Mouse (Mus musculus): Measurements from ENCODE around the gene Syt16. TPM values are rescaled to one million over a fixed set of nuclear protein-coding genes. Genes with fewer than 3 reads are reported as not detected.

Syt16 gene
- polyA plus RNA-seq, 1 experiment from 2014 or later = 3.8 TPM

DNA sequence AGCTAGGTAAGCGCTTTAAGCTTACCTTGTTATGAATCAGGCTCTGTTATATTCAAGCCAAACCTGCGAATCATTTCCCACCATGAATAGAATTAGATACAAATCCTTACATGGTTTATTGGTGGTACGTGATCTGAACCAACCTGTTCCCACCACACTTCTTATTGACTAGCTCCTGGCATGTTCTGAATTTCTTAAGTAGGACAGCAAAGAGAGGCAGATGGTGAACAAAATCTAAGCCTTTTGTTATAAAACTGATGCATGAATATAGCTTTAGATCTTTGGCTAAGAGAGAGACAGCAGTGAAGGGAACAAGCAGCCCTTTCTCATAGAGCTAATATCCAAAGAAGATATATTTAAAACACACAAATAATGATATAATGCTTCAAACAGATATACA, 83.7 kb downstream of the Syt16 start:
- H3K27ac ChIP-seq = no peak overlapping the region
- H3K9me3 ChIP-seq = no peaks in the 10 kb centered on the region
- no peaks in the 10 kb centered on the region for H3K27me3 ChIP-seq
- 84% methylated on average over 3 of the region's 3 CpGs for WGBS
- no peaks in the 10 kb centered on the region for H3K4me1 ChIP-seq
- no peak for ATAC-seq (ENCODE audit: insufficient number of reproducible peaks, low FRiP score, low TSS enrichment, low read depth)
- H3K36me3 ChIP-seq = no peaks in the 10 kb centered on the region
- no peak overlapping the region for H3K4me3 ChIP-seq
- no peak overlapping the region for H3K4me2 ChIP-seq
- no peak overlapping the region for H3K9ac ChIP-seq

DNA sequence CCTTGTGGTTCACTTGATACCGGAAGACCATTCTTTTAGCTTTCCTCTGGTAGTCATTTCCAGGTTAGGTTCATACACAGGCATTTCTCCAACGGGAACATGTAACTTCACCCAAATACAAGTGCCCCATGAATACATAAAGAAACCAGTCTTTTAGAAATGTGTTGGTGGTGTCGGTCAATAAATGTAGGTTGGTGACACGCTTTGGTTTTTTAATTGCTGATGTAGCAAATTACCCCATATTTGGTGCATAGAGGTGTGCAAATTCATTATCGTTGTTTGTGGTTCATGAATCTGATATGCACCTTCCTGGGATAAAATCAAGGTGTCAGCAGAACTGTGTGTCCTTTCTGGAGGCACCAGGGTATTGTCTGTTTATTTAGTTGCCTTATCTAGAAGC, 86.9 kb downstream of the Syt16 start:
- WGBS = 87% methylated on average over 5 of the region's 5 CpGs
- Histone ChIP-seq H3K4me1 (no peaks in the 10 kb centered on the region), H3K4me3 (no peak overlapping the region), H3K9ac (no peak overlapping the region), H3K27me3 (no peaks in the 10 kb centered on the region), H3K36me3 (no peaks in the 10 kb centered on the region), H3K27ac (no peak overlapping the region), H3K9me3 (no peaks in the 10 kb centered on the region), H3K4me2 (no peak overlapping the region)
- no peak for ATAC-seq (ENCODE audit: insufficient number of reproducible peaks, low FRiP score, low TSS enrichment, low read depth)

DNA sequence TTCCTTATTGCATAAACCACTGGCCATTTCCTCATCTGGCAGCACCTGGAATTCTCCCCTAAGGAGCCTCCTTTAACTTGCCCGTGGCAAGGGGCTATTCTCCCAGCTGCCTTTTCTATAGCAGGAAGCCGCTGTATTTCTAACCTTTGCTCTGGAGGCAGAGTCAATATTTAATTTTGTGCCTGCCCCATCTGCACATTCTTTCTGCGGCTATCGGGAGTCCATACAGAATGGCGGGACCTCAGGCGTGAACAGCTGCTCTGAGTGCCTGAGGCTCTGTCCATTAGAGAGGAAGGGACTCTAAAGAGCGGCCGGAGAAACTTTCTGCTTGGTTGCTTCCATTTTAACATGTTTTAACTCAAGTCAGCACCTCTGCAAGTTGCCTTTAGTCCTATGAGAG, 89.6 kb downstream of the Syt16 start:
- WGBS = 65% methylated on average over 8 of the region's 8 CpGs
- H3K36me3 ChIP-seq = no peaks in the 10 kb centered on the region
- no peak overlapping the region for H3K4me2 ChIP-seq
- H3K9ac ChIP-seq = no peak overlapping the region
- H3K4me1 ChIP-seq = no peaks in the 10 kb centered on the region
- H3K27me3 ChIP-seq = no peaks in the 10 kb centered on the region
- no peaks in the 10 kb centered on the region for H3K9me3 ChIP-seq
- H3K4me3 ChIP-seq = no peak overlapping the region
- H3K27ac ChIP-seq = no peak overlapping the region
- ATAC-seq (ENCODE audit: insufficient number of reproducible peaks, low FRiP score, low TSS enrichment, low read depth) = no peak

DNA sequence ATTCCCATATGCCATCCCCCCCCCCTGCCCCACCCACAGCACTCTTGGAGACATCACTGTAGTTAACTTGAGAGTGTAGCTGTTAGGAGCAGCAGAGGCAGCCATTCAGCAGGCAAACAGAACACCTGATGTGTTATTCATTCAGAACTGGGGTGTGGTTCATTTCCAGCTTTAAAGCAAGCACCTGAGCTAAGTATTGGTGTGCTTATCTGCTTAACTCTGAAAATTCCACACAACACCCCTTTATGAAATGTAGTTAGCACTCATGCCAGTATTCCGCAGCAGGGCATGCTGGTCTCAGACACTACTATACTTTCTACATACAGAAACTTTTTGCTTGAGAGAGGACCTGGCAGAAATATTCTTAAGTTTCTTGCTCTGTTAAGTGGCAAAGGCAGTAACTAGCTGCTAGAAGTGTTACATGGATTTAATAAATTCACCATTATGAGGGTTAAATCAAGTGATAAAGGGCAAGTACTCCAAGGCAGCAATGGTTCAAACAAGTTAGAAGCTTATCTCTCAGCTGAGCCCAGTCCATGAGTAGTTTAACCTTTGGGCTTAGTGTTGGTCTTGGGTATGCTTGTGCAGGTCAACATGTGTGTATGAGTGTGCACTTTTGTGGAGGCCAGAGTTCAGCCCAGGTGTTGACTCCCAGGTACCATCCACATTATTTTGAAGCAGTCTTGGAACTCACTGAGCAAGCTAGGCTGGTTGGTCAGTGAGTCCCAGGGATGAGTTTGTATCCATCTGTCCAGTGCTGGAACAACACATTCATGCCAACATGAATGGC, 92.1 kb downstream of the Syt16 start:
- H3K9ac ChIP-seq = no peak overlapping the region
- H3K36me3 ChIP-seq = no peaks in the 10 kb centered on the region
- H3K27me3 ChIP-seq = no peaks in the 10 kb centered on the region
- no peak overlapping the region for H3K4me2 ChIP-seq
- no peak for ATAC-seq (ENCODE audit: insufficient number of reproducible peaks, low FRiP score, low TSS enrichment, low read depth)
- no peaks in the 10 kb centered on the region for H3K4me1 ChIP-seq
- no peak overlapping the region for H3K27ac ChIP-seq
- WGBS = 90% methylated on average over 1 of the region's 1 CpGs
- no peaks in the 10 kb centered on the region for H3K9me3 ChIP-seq
- H3K4me3 ChIP-seq = no peak overlapping the region

DNA sequence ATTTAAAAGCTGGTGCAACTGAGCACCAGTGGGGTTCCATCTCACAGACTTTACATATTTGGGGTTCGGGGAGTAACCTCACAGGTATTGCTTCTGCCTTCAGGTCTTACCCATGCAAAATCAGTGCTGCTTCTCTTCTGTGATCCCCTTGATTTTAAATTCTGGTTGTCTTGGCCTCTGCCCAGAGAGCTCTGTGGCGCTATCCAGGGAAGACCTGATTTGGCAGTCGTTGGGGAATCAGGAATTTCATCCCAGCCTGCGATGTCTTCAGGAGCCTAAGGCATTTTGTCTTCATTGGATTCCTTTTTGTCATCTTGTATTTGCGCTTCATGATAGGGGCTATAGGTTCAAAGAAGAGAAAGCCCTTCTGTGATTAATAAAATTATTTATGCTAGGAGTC, 95.1 kb downstream of the Syt16 start:
- no peak for ATAC-seq (ENCODE audit: insufficient number of reproducible peaks, low FRiP score, low TSS enrichment, low read depth)
- Histone ChIP-seq H3K4me1 (no peaks in the 10 kb centered on the region), H3K9me3 (no peaks in the 10 kb centered on the region), H3K27me3 (no peaks in the 10 kb centered on the region), H3K4me2 (no peak overlapping the region), H3K9ac (no peak overlapping the region), H3K4me3 (no peak overlapping the region), H3K27ac (no peak overlapping the region), H3K36me3 (no peaks in the 10 kb centered on the region)
- WGBS = 69% methylated on average over 5 of the region's 5 CpGs

DNA sequence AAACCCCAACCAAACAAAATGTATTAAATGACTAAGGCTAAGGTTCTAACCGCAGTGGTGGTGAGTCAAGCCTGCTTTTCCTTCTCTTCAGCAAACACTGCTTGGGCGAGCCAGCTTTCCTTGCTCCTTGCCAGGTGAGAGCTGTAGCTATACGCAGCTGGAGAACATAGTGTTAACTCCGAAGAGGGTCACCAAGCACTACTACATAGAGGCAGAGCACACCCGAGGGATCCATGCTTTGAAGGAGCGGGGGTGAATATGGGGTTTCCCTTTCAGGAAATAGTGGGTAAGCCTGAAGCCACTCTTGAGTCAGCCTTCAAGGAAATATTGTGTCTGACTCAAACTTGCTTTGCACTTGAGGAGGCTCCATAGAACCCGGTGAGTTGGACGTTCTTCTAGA, 95.6 kb downstream of the Syt16 start:
- no peaks in the 10 kb centered on the region for H3K27me3 ChIP-seq
- no peak overlapping the region for H3K4me3 ChIP-seq
- H3K9me3 ChIP-seq = no peaks in the 10 kb centered on the region
- no peaks in the 10 kb centered on the region for H3K4me1 ChIP-seq
- H3K27ac ChIP-seq = no peak overlapping the region
- no peaks in the 10 kb centered on the region for H3K36me3 ChIP-seq
- no peak for ATAC-seq (ENCODE audit: insufficient number of reproducible peaks, low FRiP score, low TSS enrichment, low read depth)
- no peak overlapping the region for H3K9ac ChIP-seq
- WGBS = 78% methylated on average over 8 of the region's 8 CpGs
- no peak overlapping the region for H3K4me2 ChIP-seq

DNA sequence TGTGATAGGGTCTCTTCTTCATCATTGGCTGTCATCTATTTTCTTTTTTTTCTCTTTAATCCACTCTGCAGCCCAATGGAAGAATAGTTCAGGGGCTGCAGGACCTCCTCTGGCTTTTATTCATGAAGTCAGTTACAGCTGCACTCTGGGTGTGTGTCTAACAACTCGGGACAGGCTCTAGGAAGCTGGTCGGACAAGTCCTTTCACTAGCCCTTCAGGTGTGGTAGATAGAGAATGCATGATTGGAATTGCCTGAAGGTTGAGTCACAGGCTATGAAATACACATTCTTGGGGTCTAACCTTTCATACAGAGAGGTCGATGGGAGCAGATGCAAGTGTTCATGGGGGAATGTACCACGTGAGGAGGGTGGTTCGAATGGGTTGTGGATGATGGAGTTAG, 97.2 kb downstream of the Syt16 start:
- H3K36me3 ChIP-seq = no peaks in the 10 kb centered on the region
- H3K9ac ChIP-seq = no peak overlapping the region
- no peak overlapping the region for H3K27ac ChIP-seq
- ATAC-seq (ENCODE audit: insufficient number of reproducible peaks, low FRiP score, low TSS enrichment, low read depth) = no peak
- no peak overlapping the region for H3K4me2 ChIP-seq
- H3K4me3 ChIP-seq = no peak overlapping the region
- no peaks in the 10 kb centered on the region for H3K9me3 ChIP-seq
- no peaks in the 10 kb centered on the region for H3K4me1 ChIP-seq
- no peaks in the 10 kb centered on the region for H3K27me3 ChIP-seq
- 73% methylated on average over 5 of the region's 5 CpGs for WGBS

DNA sequence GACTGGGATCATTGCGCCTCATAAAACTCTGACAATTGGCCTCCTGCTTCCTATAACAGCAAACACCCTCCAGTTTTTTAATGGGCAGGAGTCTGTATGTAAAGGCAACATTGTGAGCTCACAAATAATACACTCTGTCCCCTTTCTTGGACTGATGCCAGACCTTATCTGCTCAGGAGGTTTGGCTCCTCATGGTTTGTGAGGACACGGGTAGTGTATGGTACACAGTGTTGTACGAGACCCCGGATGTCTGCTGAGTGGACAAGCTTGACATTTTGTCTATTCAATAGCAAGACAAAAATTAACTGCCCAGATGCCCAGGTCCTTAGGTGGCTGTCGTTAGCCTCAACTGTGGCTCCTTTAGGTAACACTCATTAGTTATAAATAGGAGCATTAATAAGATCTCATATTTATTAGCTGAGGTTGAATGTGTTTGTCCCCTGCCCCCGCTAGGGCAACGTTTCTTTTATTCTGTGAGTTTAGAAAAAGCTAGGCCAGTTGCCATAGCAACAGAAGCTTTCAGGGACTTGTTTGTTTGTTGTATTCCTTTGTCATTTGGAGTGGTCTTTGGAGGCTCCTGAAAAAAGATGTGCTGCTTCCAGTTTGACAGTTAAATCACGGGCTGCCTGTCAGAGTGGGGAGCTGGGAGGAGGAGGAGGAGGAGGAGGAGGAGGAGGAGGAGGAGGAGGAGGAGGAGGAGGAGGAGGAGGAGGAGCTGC, 101.3 kb downstream of the Syt16 start:
- no peak overlapping the region for H3K9ac ChIP-seq
- H3K9me3 ChIP-seq = no peaks in the 10 kb centered on the region
- WGBS = 55% methylated on average over 8 of the region's 8 CpGs
- H3K4me2 ChIP-seq = no peak overlapping the region
- no peaks in the 10 kb centered on the region for H3K4me1 ChIP-seq
- H3K4me3 ChIP-seq = no peak overlapping the region
- ATAC-seq (ENCODE audit: insufficient number of reproducible peaks, low FRiP score, low TSS enrichment, low read depth) = no peak
- H3K27me3 ChIP-seq = no peaks in the 10 kb centered on the region
- H3K36me3 ChIP-seq = no peaks in the 10 kb centered on the region
- H3K27ac ChIP-seq = no peak overlapping the region

DNA sequence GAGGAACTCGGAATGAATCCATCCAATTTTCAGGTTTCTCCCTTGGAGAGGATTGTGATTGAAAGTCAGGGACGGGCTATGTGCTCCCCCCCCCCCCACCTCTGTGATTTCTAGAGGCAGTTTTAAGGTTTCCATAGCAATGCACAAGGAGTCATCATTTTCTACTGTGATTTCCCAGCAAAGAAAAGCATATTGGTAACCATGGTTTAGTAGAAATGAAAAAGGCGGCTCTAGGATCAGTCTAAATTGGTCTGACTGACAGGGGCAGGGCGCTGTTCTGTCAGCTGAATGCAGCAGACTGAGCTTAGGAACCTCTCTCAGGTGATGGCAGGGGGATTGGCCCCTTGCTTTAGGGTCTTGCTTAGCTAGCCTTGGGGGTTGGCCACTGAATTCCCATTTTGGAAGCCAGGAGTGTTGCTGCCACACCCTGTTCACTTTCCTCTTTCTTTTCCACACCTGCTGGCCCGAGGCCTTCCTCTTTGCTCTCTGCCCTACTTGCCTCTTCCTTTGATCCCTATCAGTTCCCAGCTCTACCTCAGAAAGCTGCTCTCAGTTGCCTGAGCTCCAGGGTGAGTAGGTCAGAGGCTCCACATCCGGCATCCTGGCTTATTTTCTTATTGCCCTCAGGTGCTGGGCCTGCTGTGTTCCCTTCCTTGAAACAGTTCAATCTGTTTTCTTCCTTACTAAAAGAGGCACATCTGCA, 108.5 kb downstream of the Syt16 start:
- Histone ChIP-seq H3K9ac (no peak overlapping the region), H3K36me3 (no peaks in the 10 kb centered on the region), H3K4me2 (no peak overlapping the region), H3K4me1 (no peaks in the 10 kb centered on the region), H3K9me3 (no peaks in the 10 kb centered on the region), H3K27me3 (no peaks in the 10 kb centered on the region), H3K4me3 (no peak overlapping the region), H3K27ac (no peak overlapping the region)
- 72% methylated on average over 6 of the region's 6 CpGs for WGBS
- no peak for ATAC-seq (ENCODE audit: insufficient number of reproducible peaks, low FRiP score, low TSS enrichment, low read depth)

DNA sequence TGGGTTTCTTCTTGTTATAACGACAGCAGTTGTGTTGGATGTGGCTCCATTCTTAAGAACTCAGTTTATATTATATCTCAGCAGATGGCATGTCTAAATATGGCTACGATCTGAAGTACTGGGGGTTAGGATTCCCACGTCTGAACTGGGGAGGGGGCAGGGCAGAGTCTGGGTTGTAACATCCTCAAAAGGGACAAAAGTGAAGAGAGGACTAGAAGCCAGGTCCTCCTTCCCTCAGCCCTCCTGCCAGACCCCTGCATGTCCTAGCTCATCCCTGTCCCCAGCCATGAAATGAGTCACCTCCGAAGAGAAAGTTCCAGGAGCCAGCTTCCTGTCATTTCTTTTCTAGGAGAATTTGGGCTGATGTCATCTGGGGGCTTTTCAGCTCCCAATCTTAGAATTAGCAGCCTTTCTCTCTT, 111.2 kb downstream of the Syt16 start:
- Histone ChIP-seq H3K9me3 (no peaks in the 10 kb centered on the region), H3K4me2 (no peak overlapping the region), H3K27ac (no peak overlapping the region), H3K4me3 (no peak overlapping the region), H3K36me3 (no peaks in the 10 kb centered on the region), H3K4me1 (no peaks in the 10 kb centered on the region), H3K27me3 (no peaks in the 10 kb centered on the region), H3K9ac (no peak overlapping the region)
- 57% methylated on average over 4 of the region's 4 CpGs for WGBS
- ATAC-seq (ENCODE audit: insufficient number of reproducible peaks, low FRiP score, low TSS enrichment, low read depth) = no peak

DNA sequence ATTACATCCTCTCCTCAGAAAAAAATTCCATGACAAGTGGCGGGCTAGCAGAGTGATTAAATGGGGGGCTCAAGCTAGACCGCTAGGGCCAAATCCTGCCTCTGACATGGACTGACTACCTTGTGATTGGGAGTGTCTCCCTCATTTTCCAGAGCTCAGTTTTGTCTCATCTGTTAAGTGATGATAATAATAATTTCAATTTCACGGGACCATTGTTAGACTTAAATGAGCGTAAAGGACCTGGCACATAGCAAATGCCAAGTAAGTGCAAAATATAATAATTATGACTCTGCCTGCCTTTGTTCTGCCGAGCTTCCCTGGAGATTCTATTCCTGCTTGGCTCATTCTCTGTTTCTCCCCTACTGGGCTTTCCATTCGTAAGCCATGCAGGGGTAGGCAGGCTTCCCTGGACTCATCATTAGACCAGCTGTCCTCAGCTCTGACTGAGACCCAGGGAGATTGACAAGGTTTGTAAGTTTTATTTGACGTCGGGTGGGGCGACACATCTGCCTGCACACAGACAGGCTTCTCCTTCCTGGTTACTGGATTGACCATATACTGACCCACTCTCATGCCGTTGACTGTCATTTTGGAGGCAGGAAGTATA, 112.1 kb downstream of the Syt16 start:
- Histone ChIP-seq H3K9me3 (no peaks in the 10 kb centered on the region), H3K27ac (no peak overlapping the region), H3K36me3 (no peaks in the 10 kb centered on the region), H3K4me3 (no peak overlapping the region), H3K9ac (no peak overlapping the region), H3K4me2 (no peak overlapping the region), H3K27me3 (no peaks in the 10 kb centered on the region), H3K4me1 (no peaks in the 10 kb centered on the region)
- 84% methylated on average over 10 of the region's 10 CpGs for WGBS
- no peak for ATAC-seq (ENCODE audit: insufficient number of reproducible peaks, low FRiP score, low TSS enrichment, low read depth)

DNA sequence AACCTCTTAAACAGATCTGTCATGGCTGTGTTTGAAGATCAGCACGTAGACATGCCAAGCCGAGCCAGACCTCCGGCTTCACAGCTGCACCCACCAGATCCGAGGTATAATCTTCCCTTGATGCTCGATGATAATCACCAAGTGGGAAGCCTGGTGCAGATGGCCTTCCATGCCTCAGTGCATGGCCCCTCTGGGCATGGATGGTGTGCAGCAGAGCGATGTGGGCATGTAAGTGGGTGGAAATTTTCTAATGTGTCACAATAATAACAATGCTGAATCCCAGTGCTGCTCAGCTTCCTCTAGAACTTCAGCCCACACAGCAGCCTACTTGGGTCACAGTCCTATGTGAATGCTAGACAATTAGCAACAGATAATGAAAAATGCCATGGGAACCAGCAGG, 119.4 kb downstream of the Syt16 start:
- 82% methylated on average over 6 of the region's 6 CpGs for WGBS
- ATAC-seq (ENCODE audit: insufficient number of reproducible peaks, low FRiP score, low TSS enrichment, low read depth) = no peak

More for the DNA sequence above, 119.4 kb downstream of the Syt16 start:
- Histone ChIP-seq H3K36me3 (no peaks in the 10 kb centered on the region), H3K4me3 (no peak overlapping the region), H3K27ac (no peak overlapping the region), H3K4me2 (no peak overlapping the region), H3K4me1 (no peaks in the 10 kb centered on the region), H3K9me3 (no peaks in the 10 kb centered on the region), H3K9ac (no peak overlapping the region), H3K27me3 (no peaks in the 10 kb centered on the region)

Measured in limb, embryonic 15.5 days (tissue).